Mouse (Mus musculus): ENCODE measurements around the gene Krt75. TPM values are rescaled to one million over a fixed set of nuclear protein-coding genes. Genes with fewer than 3 reads are reported as not detected.

Krt75 gene
- polyA plus RNA-seq, 2 experiments, result 0.52 to 0.96 TPM

GRCm38 (mm10) chr15:101581701-101582100 lies 8.0 kb upstream of the Krt75 start:
- no peaks in the 10 kb centered on the region for H3K36me3 ChIP-seq (ENCODE audit: control insufficient read depth, insufficient read depth, low read length)
- no peak overlapping the region for H3K27ac ChIP-seq (replicated peaks; ENCODE audit: low read depth, low read length)
- TF ChIP-seq POLR2A (IDR thresholded peaks at IDR 0.05; ENCODE audit: borderline replicate concordance, extremely low read depth, insufficient read depth, insufficient read length), result no peak
- H3K9me3 ChIP-seq (ENCODE audit: control insufficient read depth, low read length), result no peaks in the 10 kb centered on the region
- H3K4me3 ChIP-seq (replicated peaks; ENCODE audit: low read length), result no peak overlapping the region
- DNase-seq (ENCODE audit: low spot score) (no peak), ATAC-seq (ENCODE audit: low FRiP score, low read depth) (no peak)
- H3K4me2 ChIP-seq (replicated peaks; ENCODE audit: low read depth, low read length, severe bottlenecking), result no peak overlapping the region
- WGBS, result 82% methylated on average over 3 of the region's 3 CpGs
- no peak overlapping the region for H3K9ac ChIP-seq (ENCODE audit: low read depth, low read length, severe bottlenecking)
- H3K27me3 ChIP-seq (ENCODE audit: control insufficient read depth, insufficient read depth, low read length), result no peaks in the 10 kb centered on the region
- H3K4me1 ChIP-seq (ENCODE audit: control insufficient read depth, insufficient read depth, low read length), result no peaks in the 10 kb centered on the region

- Histone ChIP-seq H3K4me1 (ENCODE audit: control insufficient read depth, insufficient read depth, low read length) (peaks cover 5% of the 10 kb centered on the region; the same call in 1 of the 2 replicates), H3K4me3 (replicated peaks; ENCODE audit: low read length) (no peak overlapping the region), H3K27me3 (ENCODE audit: control insufficient read depth, insufficient read depth, low read length) (no peaks in the 10 kb centered on the region), H3K27ac (replicated peaks; ENCODE audit: low read depth, low read length) (no peak overlapping the region), H3K36me3 (ENCODE audit: control insufficient read depth, insufficient read depth, low read length) (no peaks in the 10 kb centered on the region), H3K9me3 (ENCODE audit: control insufficient read depth, low read length) (no peaks in the 10 kb centered on the region), H3K4me2 (replicated peaks; ENCODE audit: low read depth, low read length, severe bottlenecking) (no peak overlapping the region), H3K9ac (ENCODE audit: low read depth, low read length, severe bottlenecking) (no peak overlapping the region)
- WGBS, result 85% methylated on average over 5 of the region's 5 CpGs
- ATAC-seq (ENCODE audit: low FRiP score, low read depth) (no peak), DNase-seq (ENCODE audit: low spot score) (no peak)
- TF ChIP-seq POLR2A (IDR thresholded peaks at IDR 0.05; ENCODE audit: borderline replicate concordance, extremely low read depth, insufficient read depth, insufficient read length), result no peak
Measured at GRCm38 (mm10) chr15:101575506-101575905, 1.8 kb upstream of the Krt75 start.

GRCm38 (mm10) chr15:101567780-101568179 lies 5.9 kb downstream of the Krt75 start:
- no peak for TF ChIP-seq POLR2A (IDR thresholded peaks at IDR 0.05; ENCODE audit: borderline replicate concordance, extremely low read depth, insufficient read depth, insufficient read length)
- no peak overlapping the region for H3K4me2 ChIP-seq (replicated peaks; ENCODE audit: low read depth, low read length, severe bottlenecking)
- no peaks in the 10 kb centered on the region for H3K9me3 ChIP-seq (ENCODE audit: control insufficient read depth, low read length)
- peaks cover 21% of the 10 kb centered on the region for H3K4me1 ChIP-seq (ENCODE audit: control insufficient read depth, insufficient read depth, low read length)
- H3K27me3 ChIP-seq (ENCODE audit: control insufficient read depth, insufficient read depth, low read length), result no peaks in the 10 kb centered on the region
- H3K9ac ChIP-seq (ENCODE audit: low read depth, low read length, severe bottlenecking), result no peak overlapping the region
- ATAC-seq (ENCODE audit: low FRiP score, low read depth) (no peak), DNase-seq (ENCODE audit: low spot score) (no peak)
- WGBS, result 42% methylated on average over 7 of the region's 7 CpGs
- no peak overlapping the region for H3K27ac ChIP-seq (replicated peaks; ENCODE audit: low read depth, low read length)
- no peak overlapping the region for H3K4me3 ChIP-seq (replicated peaks; ENCODE audit: low read length)
- H3K36me3 ChIP-seq (ENCODE audit: control insufficient read depth, insufficient read depth, low read length), result no peaks in the 10 kb centered on the region

GRCm38 (mm10) chr15:101562850-101563249 lies 10.9 kb downstream of the Krt75 start, which contains the start of gene Krt90:
Gene Krt90 (minus strand): TSS chr15:101562950.
- Histone ChIP-seq H3K4me3 (replicated peaks; ENCODE audit: low read length) (no peak within 1 kb of the TSS), H3K4me2 (replicated peaks; ENCODE audit: low read depth, low read length, severe bottlenecking) (no peak within 1 kb of the TSS), H3K9ac (ENCODE audit: low read depth, low read length, severe bottlenecking) (no peak within 1 kb of the TSS), H3K27ac (replicated peaks; ENCODE audit: low read depth, low read length) (no peak within 1 kb of the TSS), H3K27me3 (ENCODE audit: control insufficient read depth, insufficient read depth, low read length) (no peaks in the 10 kb centered on the region), H3K36me3 (ENCODE audit: control insufficient read depth, insufficient read depth, low read length) (no peaks in the 10 kb centered on the region), H3K9me3 (ENCODE audit: control insufficient read depth, low read length) (no peaks in the 10 kb centered on the region), H3K4me1 (ENCODE audit: control insufficient read depth, insufficient read depth, low read length) (peaks cover 21% of the 10 kb centered on the region)
- ATAC-seq (ENCODE audit: low FRiP score, low read depth) (no peak), DNase-seq (ENCODE audit: low spot score) (no peak)
- WGBS, result 60% methylated on average over 5 of the region's 5 CpGs
- no peak for TF ChIP-seq POLR2A (IDR thresholded peaks at IDR 0.05; ENCODE audit: borderline replicate concordance, extremely low read depth, insufficient read depth, insufficient read length)

DNA sequence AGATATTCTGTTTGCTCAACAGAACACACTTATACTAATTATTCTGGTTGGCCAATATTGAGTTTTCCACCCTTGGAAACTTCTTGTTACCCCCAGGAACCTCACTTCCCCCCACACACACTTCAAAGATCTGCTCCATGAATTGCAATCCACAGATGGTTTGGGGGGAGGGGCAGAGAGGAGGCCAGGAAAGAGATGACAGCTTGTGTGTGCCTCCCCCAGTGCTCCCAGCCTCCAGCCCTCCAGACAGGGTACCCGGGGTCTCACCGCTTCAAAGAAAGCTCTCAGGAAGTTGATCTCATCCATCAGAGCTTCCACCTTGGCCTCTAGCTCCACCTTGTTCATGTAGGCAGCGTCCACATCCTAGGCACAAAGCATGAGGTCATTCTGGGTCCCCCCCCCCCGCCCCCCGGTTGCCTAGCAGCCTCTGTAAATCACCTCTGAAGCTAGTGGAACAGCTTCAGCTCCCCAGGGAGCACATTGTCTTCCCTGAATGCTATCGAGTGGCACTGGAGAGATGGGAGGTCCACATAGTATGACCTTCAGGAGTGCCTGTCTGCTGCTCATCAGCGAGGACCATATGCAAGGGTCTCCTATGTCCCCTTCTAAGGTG lies 15.6 kb downstream of the Krt75 start:
- DNase-seq (ENCODE audit: low spot score) (no peak), ATAC-seq (ENCODE audit: low FRiP score, low read depth) (no peak)
- WGBS, result 17% methylated on average over 6 of the region's 7 CpGs
- Histone ChIP-seq H3K4me3 (replicated peaks; ENCODE audit: low read length) (no peak overlapping the region), H3K4me1 (ENCODE audit: control insufficient read depth, insufficient read depth, low read length) (no peaks in the 10 kb centered on the region; the same call in 1 of the 2 replicates), H3K9me3 (ENCODE audit: control insufficient read depth, low read length) (no peaks in the 10 kb centered on the region), H3K9ac (ENCODE audit: low read depth, low read length, severe bottlenecking) (no peak overlapping the region), H3K36me3 (ENCODE audit: control insufficient read depth, insufficient read depth, low read length) (no peaks in the 10 kb centered on the region), H3K4me2 (replicated peaks; ENCODE audit: low read depth, low read length, severe bottlenecking) (no peak overlapping the region), H3K27ac (replicated peaks; ENCODE audit: low read depth, low read length) (no peak overlapping the region), H3K27me3 (ENCODE audit: control insufficient read depth, insufficient read depth, low read length) (no peaks in the 10 kb centered on the region)
- TF ChIP-seq POLR2A (IDR thresholded peaks at IDR 0.05; ENCODE audit: borderline replicate concordance, extremely low read depth, insufficient read depth, insufficient read length), result no peak
